Mouse (Mus musculus): ENCODE data around the gene Ehbp1l1. TPM values are rescaled to one million over a fixed set of nuclear protein-coding genes. Genes with fewer than 3 reads are reported as not detected.

Ehbp1l1 gene
- polyA plus RNA-seq (2016; fragmentation: Nextera tagmentation; extraction: Ambion mirVana), result 122 and 124 TPM in 2 replicates

GRCm38 (mm10) chr19:5725767-5726515, at the start of gene Ehbp1l1:
Gene Ehbp1l1 (minus strand): TSS chr19:5726317.
- Histone ChIP-seq H3K27ac (peak within 1 kb of the TSS; percentile 97), H3K4me2 (peak within 1 kb of the TSS; percentile 92), H3K27me3 (replicated peaks) (no peaks in the 10 kb centered on the region), H3K9me3 (replicated peaks) (no peaks in the 10 kb centered on the region), H3K9ac (peak within 1 kb of the TSS; percentile 98), H3K36me3 (peaks cover 45% of the 10 kb centered on the region), H3K4me1 (peaks cover 84% of the 10 kb centered on the region), H3K4me3 (peak within 1 kb of the TSS; percentile 87)
- ATAC-seq, result peak; percentile 35
- WGBS (ENCODE audit: insufficient replicate concordance), result 2% methylated on average over 49 of the region's 49 CpGs

GRCm38 (mm10) chr19:5770925-5771860, 45.1 kb upstream of the Ehbp1l1 start, which contains the start of gene Scyl1:
Gene Scyl1 (minus strand): TSS chr19:5771419.
- ATAC-seq, result peak; percentile 94
- Histone ChIP-seq H3K27me3 (replicated peaks) (no peaks in the 10 kb centered on the region), H3K9me3 (replicated peaks) (no peaks in the 10 kb centered on the region), H3K4me1 (peaks cover 23% of the 10 kb centered on the region), H3K4me2 (peak within 1 kb of the TSS; percentile 90), H3K36me3 (peaks cover 38% of the 10 kb centered on the region), H3K9ac (peak within 1 kb of the TSS; percentile 93), H3K27ac (peak within 1 kb of the TSS; percentile 87), H3K4me3 (peak within 1 kb of the TSS; percentile 88)
- under 1% methylated on average over 64 of the region's 64 CpGs for WGBS (ENCODE audit: insufficient replicate concordance)

- H3K27ac ChIP-seq, result peak overlapping the region; percentile 87
- WGBS (ENCODE audit: insufficient replicate concordance), result 45% methylated on average over 9 of the region's 9 CpGs
Observed at GRCm38 (mm10) chr19:5770311-5770710, 44.2 kb upstream of the Ehbp1l1 start.

GRCm38 (mm10) chr19:5767271-5767670, 41.2 kb upstream of the Ehbp1l1 start:
- ATAC-seq, result no peak
- Histone ChIP-seq H3K27ac (no peak overlapping the region), H3K9ac (no peak overlapping the region), H3K27me3 (replicated peaks) (no peaks in the 10 kb centered on the region), H3K4me1 (peaks cover 23% of the 10 kb centered on the region), H3K9me3 (replicated peaks) (no peaks in the 10 kb centered on the region), H3K36me3 (peaks cover 75% of the 10 kb centered on the region), H3K4me2 (no peak overlapping the region), H3K4me3 (no peak overlapping the region)
- 78% methylated on average over 4 of the region's 4 CpGs for WGBS (ENCODE audit: insufficient replicate concordance)

More at GRCm38 (mm10) chr19:5770311-5770710, 44.2 kb upstream of the Ehbp1l1 start:
- ATAC-seq, result peak; percentile 5; the same call in 1 of the 2 replicates
- Histone ChIP-seq H3K9ac (peak overlapping the region; percentile 93), H3K27me3 (replicated peaks) (no peaks in the 10 kb centered on the region), H3K4me2 (peak overlapping the region; percentile 90), H3K4me1 (peaks cover 23% of the 10 kb centered on the region), H3K36me3 (peaks cover 47% of the 10 kb centered on the region), H3K4me3 (peak overlapping the region; percentile 88), H3K9me3 (replicated peaks) (no peaks in the 10 kb centered on the region)

GRCm38 (mm10) chr19:5763163-5763562, 37.0 kb upstream of the Ehbp1l1 start:
- Histone ChIP-seq H3K27me3 (replicated peaks) (peaks cover 9% of the 10 kb centered on the region), H3K27ac (no peak overlapping the region), H3K4me2 (no peak overlapping the region), H3K4me1 (no peaks in the 10 kb centered on the region), H3K9me3 (replicated peaks) (no peaks in the 10 kb centered on the region), H3K4me3 (no peak overlapping the region), H3K36me3 (peaks cover 97% of the 10 kb centered on the region), H3K9ac (no peak overlapping the region)
- WGBS (ENCODE audit: insufficient replicate concordance), result 93% methylated on average over 6 of the region's 6 CpGs
- no peak for ATAC-seq

GRCm38 (mm10) chr19:5758878-5759403, 32.8 kb upstream of the Ehbp1l1 start:
- no peak overlapping the region for H3K9ac ChIP-seq
- H3K4me2 ChIP-seq, result no peak overlapping the region
- ATAC-seq, result no peak
- H3K27me3 ChIP-seq (replicated peaks), result peaks cover 52% of the 10 kb centered on the region
- H3K27ac ChIP-seq, result no peak overlapping the region
- H3K4me3 ChIP-seq, result no peak overlapping the region
- peaks cover 14% of the 10 kb centered on the region for H3K4me1 ChIP-seq
- 79% methylated on average over 14 of the region's 14 CpGs for WGBS (ENCODE audit: insufficient replicate concordance)
- no peaks in the 10 kb centered on the region for H3K9me3 ChIP-seq (replicated peaks)
- H3K36me3 ChIP-seq, result peaks cover 66% of the 10 kb centered on the region

- peaks cover 70% of the 10 kb centered on the region for H3K27me3 ChIP-seq (replicated peaks)
- no peak for ATAC-seq
- peaks cover 51% of the 10 kb centered on the region for H3K36me3 ChIP-seq
- peak overlapping the region; percentile 16; the same call in 1 of the 2 replicates for H3K4me3 ChIP-seq
- H3K9ac ChIP-seq, result peak overlapping the region; percentile 49
- peaks cover 14% of the 10 kb centered on the region for H3K4me1 ChIP-seq
- H3K4me2 ChIP-seq, result peak overlapping the region; percentile 54
- H3K9me3 ChIP-seq (replicated peaks), result no peaks in the 10 kb centered on the region
- WGBS (ENCODE audit: insufficient replicate concordance), result 30% methylated on average over 36 of the region's 36 CpGs
- H3K27ac ChIP-seq, result no peak overlapping the region
Observed at GRCm38 (mm10) chr19:5756991-5757636, 31.0 kb upstream of the Ehbp1l1 start.

GRCm38 (mm10) chr19:5756321-5756985, 30.3 kb upstream of the Ehbp1l1 start:
- Histone ChIP-seq H3K9me3 (replicated peaks) (no peaks in the 10 kb centered on the region), H3K4me3 (peak overlapping the region; percentile 16; the same call in 1 of the 2 replicates), H3K27ac (no peak overlapping the region), H3K27me3 (replicated peaks) (peaks cover 76% of the 10 kb centered on the region), H3K4me1 (peaks cover 21% of the 10 kb centered on the region), H3K36me3 (peaks cover 44% of the 10 kb centered on the region), H3K9ac (peak overlapping the region; percentile 49), H3K4me2 (peak overlapping the region; percentile 54)
- ATAC-seq, result no peak
- whole genome bisulfite sequencing (ENCODE audit: insufficient replicate concordance), result 26% methylated on average over 28 of the region's 29 CpGs

GRCm38 (mm10) chr19:5751742-5752141, 25.6 kb upstream of the Ehbp1l1 start:
- 7% methylated on average over 20 of the region's 20 CpGs for WGBS (ENCODE audit: insufficient replicate concordance)
- peak; percentile 25; the same call in 1 of the 2 replicates for ATAC-seq
- H3K36me3 ChIP-seq, result no peaks in the 10 kb centered on the region
- no peaks in the 10 kb centered on the region for H3K9me3 ChIP-seq (replicated peaks)
- no peak overlapping the region for H3K4me3 ChIP-seq
- peaks cover 29% of the 10 kb centered on the region for H3K4me1 ChIP-seq
- H3K27ac ChIP-seq, result no peak overlapping the region
- H3K27me3 ChIP-seq (replicated peaks), result peaks cover 100% of the 10 kb centered on the region
- H3K4me2 ChIP-seq, result peak overlapping the region; percentile 33
- no peak overlapping the region for H3K9ac ChIP-seq

GRCm38 (mm10) chr19:5750951-5751350, 24.8 kb upstream of the Ehbp1l1 start:
- Histone ChIP-seq H3K9ac (no peak overlapping the region), H3K4me1 (peaks cover 31% of the 10 kb centered on the region), H3K27ac (no peak overlapping the region), H3K9me3 (replicated peaks) (no peaks in the 10 kb centered on the region), H3K4me3 (no peak overlapping the region), H3K27me3 (replicated peaks) (peaks cover 100% of the 10 kb centered on the region), H3K4me2 (no peak overlapping the region), H3K36me3 (no peaks in the 10 kb centered on the region)
- 13% methylated on average over 22 of the region's 22 CpGs for WGBS (ENCODE audit: insufficient replicate concordance)
- ATAC-seq, result no peak

- Histone ChIP-seq H3K27me3 (replicated peaks) (peaks cover 100% of the 10 kb centered on the region), H3K9ac (no peak overlapping the region), H3K27ac (no peak overlapping the region), H3K9me3 (replicated peaks) (no peaks in the 10 kb centered on the region), H3K4me3 (no peak overlapping the region), H3K4me2 (no peak overlapping the region), H3K4me1 (peaks cover 38% of the 10 kb centered on the region), H3K36me3 (no peaks in the 10 kb centered on the region)
- WGBS (ENCODE audit: insufficient replicate concordance), result 60% methylated on average over 6 of the region's 6 CpGs
- ATAC-seq, result no peak
Observed at GRCm38 (mm10) chr19:5749476-5749875, 23.4 kb upstream of the Ehbp1l1 start.
